Mouse (Mus musculus) stomach, postnatal 0 days (tissue): Measurements from ENCODE around the gene Cacng2. TPM values are rescaled to one million over a fixed set of nuclear protein-coding genes. Genes with fewer than 3 reads are reported as not detected.
"Not testable (repeated sequence)": the region's sequence is repeated elsewhere in the genome, so short reads cannot be mapped to it uniquely, and the experiment has no call there.

Experiments used
- ATAC-seq: fragments of 200-750 bp; cut with Nextera tagmentation; 2 replicates; pipeline ENCODE4 v1.8.0; 2017; ENCODE audit not compliant: low FRiP score, low TSS enrichment
- DNase-seq: peaks from one replicate; pipeline ENCODE4 v3.0.0-alpha.2; 2016; ENCODE audit warnings: low spot score
- H3K27ac ChIP-seq: fragments of 300-500 bp; sonication (generic); replicated peaks from 2 replicates; pipeline ENCODE4 v1.5.1; 2014; ENCODE audit warnings: mild to moderate bottlenecking, control low read depth
- H3K27me3 ChIP-seq: fragments of 300-500 bp; sonication (generic); 2 replicates; pipeline ENCODE4 v1.6.1; 2014; ENCODE audit warnings: low read length; ENCODE audit not compliant: control insufficient read depth, insufficient read depth
- H3K36me3 ChIP-seq: fragments of 300-500 bp; sonication (generic); 2 replicates; pipeline ENCODE4 v1.6.1; 2014; ENCODE audit warnings: low read length, mixed read lengths; ENCODE audit not compliant: control insufficient read depth, insufficient read depth
- H3K4me1 ChIP-seq: fragments of 300-500 bp; sonication (generic); replicated peaks from 2 replicates; pipeline ENCODE4 v1.6.1; 2014; ENCODE audit warnings: antibody characterized with exemption; ENCODE audit not compliant: control insufficient read depth, insufficient read depth
- H3K4me2 ChIP-seq: fragments of 300-500 bp; sonication (generic); replicated peaks from 2 replicates; pipeline ENCODE4 v1.6.1; 2014; ENCODE audit warnings: low read depth, mild to moderate bottlenecking, control low read depth, moderate library complexity
- H3K4me3 ChIP-seq: fragments of 300-500 bp; sonication (generic); 2 replicates; pipeline ENCODE4 v1.5.1; 2014; ENCODE audit warnings: low read depth, low read length, control low read depth
- H3K9ac ChIP-seq: fragments of 300-500 bp; sonication (generic); 2 replicates; pipeline ENCODE4 v1.6.1; 2014; ENCODE audit warnings: mild to moderate bottlenecking, low read length, control low read depth, mixed read lengths
- H3K9me3 ChIP-seq: fragments of 300-500 bp; sonication (generic); 2 replicates; pipeline ENCODE4 v1.6.1; 2016; ENCODE audit warnings: low read length; ENCODE audit not compliant: control insufficient read depth
- CTCF ChIP-seq: IDR thresholded peaks from 2 replicates; pipeline ENCODE4 v1.5.1; 2016; ENCODE audit warnings: antibody characterized with exemption, low read depth, mild to moderate bottlenecking, moderate library complexity
- EP300 ChIP-seq: optimal IDR thresholded peaks from 2 replicates; pipeline ENCODE3; 2016; ENCODE audit warnings: antibody characterized with exemption
- WGBS: fragments of 180-500 bp; shearing (Covaris S2); extraction: QIAGEN DNeasy Blood & Tissue Kit; methylation state at CpG from one replicate; pipeline ENCODE4 v1.1.7; 2014; 5-methylcytosine and 5-hydroxymethylcytosine counted together
- polyA plus RNA-seq: library from polyadenylated mRNA; unstranded; fragments of >200 nt; fragmentation: Nextera tagmentation; extraction: Ambion mirVana; gene quantifications from 2 replicates; pipeline ENCODE4 v1.2.1, GENCODE M21; 2015

The Cacng2 gene
- polyA plus RNA-seq, 1 experiment from 2014 or later: 0.02 TPM

DNA sequence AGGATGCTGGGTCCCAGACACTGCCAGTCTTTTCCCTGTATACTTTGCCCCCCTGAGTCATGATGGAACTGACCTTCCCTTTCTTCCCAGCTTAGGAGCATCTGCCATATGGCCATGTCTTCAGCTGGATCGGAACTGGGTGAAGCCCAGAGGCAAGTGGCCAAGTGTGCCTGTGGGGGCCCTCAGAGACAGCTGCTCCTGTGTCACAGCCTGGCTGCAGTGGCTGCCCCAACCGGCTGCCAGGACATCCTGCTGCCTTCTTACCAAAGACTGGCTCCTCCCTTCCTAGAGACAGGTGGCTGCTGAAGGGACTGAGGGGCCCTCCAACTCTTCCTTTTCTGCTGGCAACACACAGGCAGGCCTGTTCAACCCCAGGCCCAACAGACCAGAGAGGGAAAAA is 83.2 kb downstream of the Cacng2 start:
- ATAC-seq (no peak), DNase-seq (no peak)
- no peak for TF ChIP-seq CTCF
- TF ChIP-seq EP300: no peak
- Histone ChIP-seq H3K4me3 (no peak overlapping the region), H3K4me2 (no peak overlapping the region), H3K27ac (no peak overlapping the region), H3K36me3 (no peaks in the 10 kb centered on the region), H3K4me1 (no peaks in the 10 kb centered on the region), H3K9me3 (no peaks in the 10 kb centered on the region), H3K9ac (no peak overlapping the region), H3K27me3 (no peaks in the 10 kb centered on the region)
- WGBS: 47% methylated on average over 2 of the region's 2 CpGs

DNA sequence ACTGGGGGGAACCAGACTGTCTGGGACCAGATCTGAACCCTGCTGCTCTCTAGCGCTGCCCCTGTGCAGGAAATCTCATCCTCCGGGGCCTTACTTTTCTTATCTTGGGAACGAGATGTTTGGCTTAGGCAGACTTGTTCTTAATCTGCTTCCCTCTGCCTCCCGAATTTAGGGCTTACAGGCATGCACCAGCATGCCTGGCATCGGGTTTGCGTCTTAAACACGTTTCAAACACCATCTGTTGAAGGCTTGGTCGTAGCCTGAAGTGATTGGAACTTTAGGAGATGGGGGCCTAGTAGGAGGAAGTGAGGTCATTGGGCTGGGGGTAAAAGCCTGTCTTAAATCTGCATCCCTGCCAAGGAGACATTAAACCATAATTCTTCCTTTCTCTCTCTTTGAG is 89.9 kb downstream of the Cacng2 start:
- 55% methylated on average over 8 of the region's 8 CpGs for WGBS
- Histone ChIP-seq H3K4me1 (no peaks in the 10 kb centered on the region), H3K9ac (no peak overlapping the region), H3K27ac (no peak overlapping the region), H3K9me3 (no peaks in the 10 kb centered on the region), H3K4me3 (no peak overlapping the region), H3K36me3 (no peaks in the 10 kb centered on the region), H3K27me3 (no peaks in the 10 kb centered on the region), H3K4me2 (no peak overlapping the region)
- ATAC-seq (no peak), DNase-seq (no peak)
- no peak for TF ChIP-seq CTCF
- TF ChIP-seq EP300: no peak

DNA sequence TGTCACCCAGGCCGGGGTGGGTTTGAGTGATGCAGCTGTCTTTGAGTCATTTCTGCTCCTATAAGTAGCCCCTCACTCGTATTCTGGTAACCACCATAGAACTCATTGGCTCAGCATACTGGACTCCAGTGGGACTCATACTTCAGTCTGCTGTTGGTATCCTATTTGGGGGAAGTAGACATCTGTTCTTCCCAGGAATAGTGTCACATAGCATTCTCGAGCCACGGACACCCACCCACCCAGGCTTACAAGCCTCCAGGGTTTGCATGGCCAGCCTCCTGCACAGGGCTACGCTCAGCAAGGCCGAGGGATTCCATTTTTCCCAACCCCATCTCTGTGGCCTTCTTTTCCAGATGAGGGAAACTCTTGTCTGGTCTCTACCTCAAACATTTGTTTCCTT is 93.3 kb downstream of the Cacng2 start:
- H3K9ac ChIP-seq: no peak overlapping the region
- H3K4me2 ChIP-seq: no peak overlapping the region
- no peak for ATAC-seq
- H3K9me3 ChIP-seq: no peaks in the 10 kb centered on the region
- H3K4me1 ChIP-seq: no peaks in the 10 kb centered on the region
- H3K36me3 ChIP-seq: no peaks in the 10 kb centered on the region
- H3K27me3 ChIP-seq: no peaks in the 10 kb centered on the region
- no peak overlapping the region for H3K27ac ChIP-seq
- H3K4me3 ChIP-seq: no peak overlapping the region
- no peak for DNase-seq
- WGBS: 83% methylated on average over 6 of the region's 6 CpGs
- TF ChIP-seq CTCF: no peak
- TF ChIP-seq EP300: no peak

DNA sequence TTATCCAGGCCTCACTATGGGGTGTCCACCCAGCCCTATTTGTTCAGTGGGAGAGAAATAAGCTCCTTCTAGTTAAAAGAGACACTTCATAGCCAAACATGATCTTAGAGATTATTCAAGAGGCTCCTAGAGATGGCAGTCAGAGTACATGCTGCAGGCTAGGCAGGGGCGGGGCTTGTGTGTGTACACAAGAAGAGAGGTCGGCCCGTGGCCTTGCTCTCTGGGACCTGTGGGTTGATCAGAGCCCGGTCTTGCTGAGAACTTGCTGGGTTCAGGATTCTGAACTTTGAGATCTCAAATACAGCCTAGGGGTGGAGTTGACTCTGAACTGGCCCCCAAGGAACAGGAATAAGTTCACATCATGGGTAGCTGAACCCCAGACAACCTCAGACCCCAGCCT is 95.6 kb downstream of the Cacng2 start:
- no peak for TF ChIP-seq EP300
- no peak for TF ChIP-seq CTCF
- no peak for DNase-seq

DNA sequence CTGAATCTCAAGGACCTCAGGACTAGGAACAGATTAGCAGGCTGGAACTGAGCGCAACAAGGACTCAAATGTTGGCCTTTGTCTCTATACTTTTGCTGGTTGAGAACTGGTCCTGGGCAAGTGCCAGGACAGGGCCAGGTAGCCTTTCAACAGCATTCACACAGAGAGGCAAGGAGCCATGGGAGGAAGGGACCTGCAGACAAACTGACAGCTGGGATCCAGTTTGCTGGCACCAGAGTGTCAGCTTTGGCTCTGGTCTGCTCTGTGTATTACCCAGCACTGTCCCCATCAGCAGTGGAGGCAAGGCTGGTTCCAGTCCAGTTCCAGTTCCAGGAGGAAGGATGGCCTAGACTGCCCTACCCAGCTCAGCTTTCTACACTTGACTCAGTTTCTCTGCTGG is 105.8 kb downstream of the Cacng2 start:
- H3K27ac ChIP-seq: no peak overlapping the region
- no peak for TF ChIP-seq CTCF
- no peak for TF ChIP-seq EP300
- DNase-seq: no peak
- no peaks in the 10 kb centered on the region for H3K36me3 ChIP-seq
- H3K9ac ChIP-seq: no peak overlapping the region
- no peak overlapping the region for H3K4me3 ChIP-seq
- WGBS: 91% methylated on average over 1 of the region's 1 CpGs
- no peaks in the 10 kb centered on the region for H3K27me3 ChIP-seq
- no peaks in the 10 kb centered on the region for H3K9me3 ChIP-seq
- ATAC-seq: no peak
- no peaks in the 10 kb centered on the region for H3K4me1 ChIP-seq
- no peak overlapping the region for H3K4me2 ChIP-seq

More for the DNA sequence above, 95.6 kb downstream of the Cacng2 start:
- no peak for ATAC-seq
- H3K9ac ChIP-seq: no peak overlapping the region
- no peaks in the 10 kb centered on the region for H3K36me3 ChIP-seq
- H3K9me3 ChIP-seq: no peaks in the 10 kb centered on the region
- no peak overlapping the region for H3K4me2 ChIP-seq
- WGBS: 48% methylated on average over 4 of the region's 4 CpGs
- no peaks in the 10 kb centered on the region for H3K27me3 ChIP-seq
- no peak overlapping the region for H3K4me3 ChIP-seq
- no peak overlapping the region for H3K27ac ChIP-seq
- H3K4me1 ChIP-seq: no peaks in the 10 kb centered on the region

DNA sequence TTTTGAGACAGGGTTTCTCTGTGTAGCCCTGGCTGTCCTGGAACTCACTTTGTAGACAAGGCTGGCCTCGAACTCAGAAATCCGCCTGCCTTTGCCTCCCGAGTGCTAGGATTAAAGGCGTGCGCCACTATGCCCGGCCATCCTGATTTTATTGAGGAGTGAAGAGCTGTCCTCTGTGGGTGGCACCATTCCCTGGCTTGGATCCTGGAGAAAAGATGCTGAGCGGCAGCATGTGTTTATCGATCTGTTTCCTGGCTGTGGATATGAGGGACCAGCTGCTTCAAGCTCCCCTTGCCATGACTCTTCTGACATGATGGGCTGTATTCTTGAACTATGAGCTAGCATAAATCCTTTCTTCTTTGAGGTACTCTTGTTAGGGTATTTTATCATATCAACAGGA is 111.6 kb downstream of the Cacng2 start:
- not testable (repeated sequence) for H3K27me3 ChIP-seq, H3K4me3 ChIP-seq, H3K9me3 ChIP-seq, ATAC-seq, H3K36me3 ChIP-seq, H3K27ac ChIP-seq, H3K9ac ChIP-seq, DNase-seq, H3K4me2 ChIP-seq, H3K4me1 ChIP-seq
- WGBS: 93% methylated on average over 8 of the region's 8 CpGs
